Mouse (Mus musculus): ENCODE data around the gene Iqcm. TPM values are rescaled to one million over a fixed set of nuclear protein-coding genes. Genes with fewer than 3 reads are reported as not detected.

Gene Iqcm
- total and polyA plus RNA-seq, 2 experiments from 2014 or later: not detected

GRCm38 (mm10) chr8:75755596-75755995 lies 307.1 kb downstream of the Iqcm start:
- Histone ChIP-seq H3K4me3 (ENCODE audit: low read depth, low read length) (no peak overlapping the region), H3K9ac (replicated peaks; ENCODE audit: low read depth, low read length) (no peak overlapping the region)
- no peak for TF ChIP-seq CTCF (IDR thresholded peaks at IDR 0.05; ENCODE audit: low read depth)
- TF ChIP-seq EP300 (IDR thresholded peaks at IDR 0.05; ENCODE audit: low read depth): no peak

GRCm38 (mm10) chr8:75828468-75829132 lies 380.1 kb downstream of the Iqcm start:
- H3K4me2 ChIP-seq (ENCODE audit: low read depth, low read length): no peak overlapping the region
- H3K36me3 ChIP-seq (replicated peaks; ENCODE audit: control insufficient read depth, insufficient read depth, low read length): no peaks in the 10 kb centered on the region
- DNase-seq (ENCODE audit: low spot score) (no peak), ATAC-seq (ENCODE audit: insufficient read depth, low read depth) (no peak)
- WGBS: 61% methylated on average over 4 of the region's 4 CpGs
- no peaks in the 10 kb centered on the region for H3K9me3 ChIP-seq (replicated peaks; ENCODE audit: control insufficient read depth, low read length)
- H3K4me1 ChIP-seq (ENCODE audit: control insufficient read depth, insufficient read depth): no peaks in the 10 kb centered on the region
- no peaks in the 10 kb centered on the region for H3K27me3 ChIP-seq (ENCODE audit: control insufficient read depth, insufficient read depth, low read length)
- H3K9ac ChIP-seq (replicated peaks; ENCODE audit: low read depth, low read length): no peak overlapping the region
- TF ChIP-seq CTCF (IDR thresholded peaks at IDR 0.05; ENCODE audit: low read depth): no peak
- no peak for TF ChIP-seq EP300 (IDR thresholded peaks at IDR 0.05; ENCODE audit: low read depth)
- H3K27ac ChIP-seq (ENCODE audit: low read depth): no peak overlapping the region
- no peak overlapping the region for H3K4me3 ChIP-seq (ENCODE audit: low read depth, low read length)

More at GRCm38 (mm10) chr8:75755596-75755995, 307.1 kb downstream of the Iqcm start:
- 0 out of 2 replicates have a peak, but pooled peaks cover 3% of the 10 kb centered on the region for H3K9me3 ChIP-seq (replicated peaks; ENCODE audit: control insufficient read depth, low read length)
- no peak overlapping the region for H3K4me2 ChIP-seq (ENCODE audit: low read depth, low read length)
- H3K27me3 ChIP-seq (ENCODE audit: control insufficient read depth, insufficient read depth, low read length): no peaks in the 10 kb centered on the region
- H3K4me1 ChIP-seq (ENCODE audit: control insufficient read depth, insufficient read depth): no peaks in the 10 kb centered on the region
- ATAC-seq (ENCODE audit: insufficient read depth, low read depth) (no peak), DNase-seq (ENCODE audit: low spot score) (no peak)
- H3K27ac ChIP-seq (ENCODE audit: low read depth): no peak overlapping the region
- H3K36me3 ChIP-seq (replicated peaks; ENCODE audit: control insufficient read depth, insufficient read depth, low read length): no peaks in the 10 kb centered on the region

DNA sequence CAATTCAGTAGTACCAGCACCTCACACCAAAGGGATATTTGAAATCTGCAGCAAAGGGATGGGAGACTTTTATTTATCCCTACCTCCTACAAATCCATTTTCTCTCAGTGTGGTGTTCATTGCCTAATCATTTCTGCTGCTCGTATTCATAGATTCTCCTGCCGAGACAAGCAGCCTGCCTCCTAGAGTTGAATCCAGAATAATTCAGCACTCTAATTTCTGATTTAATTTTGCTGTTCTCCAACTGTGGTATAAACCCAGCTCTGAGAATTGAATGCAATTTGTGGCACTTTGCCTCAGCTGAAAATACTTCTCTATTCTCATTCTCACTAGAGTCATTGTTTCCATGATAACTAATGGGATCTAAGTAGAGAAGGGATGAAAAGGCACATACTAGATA lies 386.8 kb downstream of the Iqcm start:
- no peaks in the 10 kb centered on the region for H3K9me3 ChIP-seq (replicated peaks; ENCODE audit: control insufficient read depth, low read length)
- no peak for TF ChIP-seq CTCF (IDR thresholded peaks at IDR 0.05; ENCODE audit: low read depth)
- TF ChIP-seq EP300 (IDR thresholded peaks at IDR 0.05; ENCODE audit: low read depth): no peak
- ATAC-seq (ENCODE audit: insufficient read depth, low read depth) (no peak), DNase-seq (ENCODE audit: low spot score) (no peak)
- WGBS: 76% methylated on average over 2 of the region's 2 CpGs
- H3K36me3 ChIP-seq (replicated peaks; ENCODE audit: control insufficient read depth, insufficient read depth, low read length): no peaks in the 10 kb centered on the region
- H3K4me2 ChIP-seq (ENCODE audit: low read depth, low read length): no peak overlapping the region
- no peaks in the 10 kb centered on the region for H3K4me1 ChIP-seq (ENCODE audit: control insufficient read depth, insufficient read depth)
- no peaks in the 10 kb centered on the region for H3K27me3 ChIP-seq (ENCODE audit: control insufficient read depth, insufficient read depth, low read length)
- no peak overlapping the region for H3K9ac ChIP-seq (replicated peaks; ENCODE audit: low read depth, low read length)
- H3K27ac ChIP-seq (ENCODE audit: low read depth): no peak overlapping the region
- no peak overlapping the region for H3K4me3 ChIP-seq (ENCODE audit: low read depth, low read length)

- no peak overlapping the region for H3K9ac ChIP-seq (replicated peaks; ENCODE audit: low read depth, low read length)
- no peak overlapping the region for H3K27ac ChIP-seq (ENCODE audit: low read depth)
- H3K36me3 ChIP-seq (replicated peaks; ENCODE audit: control insufficient read depth, insufficient read depth, low read length): no peaks in the 10 kb centered on the region
- DNase-seq (ENCODE audit: low spot score) (no peak), ATAC-seq (ENCODE audit: insufficient read depth, low read depth) (no peak)
- H3K4me2 ChIP-seq (ENCODE audit: low read depth, low read length): no peak overlapping the region
- no peak for TF ChIP-seq CTCF (IDR thresholded peaks at IDR 0.05; ENCODE audit: low read depth)
- TF ChIP-seq EP300 (IDR thresholded peaks at IDR 0.05; ENCODE audit: low read depth): no peak
- no peak overlapping the region for H3K4me3 ChIP-seq (ENCODE audit: low read depth, low read length)
- no peaks in the 10 kb centered on the region for H3K9me3 ChIP-seq (replicated peaks; ENCODE audit: control insufficient read depth, low read length)
- 67% methylated on average over 15 of the region's 15 CpGs for WGBS
- H3K4me1 ChIP-seq (ENCODE audit: control insufficient read depth, insufficient read depth): no peaks in the 10 kb centered on the region
- no peaks in the 10 kb centered on the region for H3K27me3 ChIP-seq (ENCODE audit: control insufficient read depth, insufficient read depth, low read length)
Measured at GRCm38 (mm10) chr8:75917603-75918344, 469.3 kb downstream of the Iqcm start.

DNA sequence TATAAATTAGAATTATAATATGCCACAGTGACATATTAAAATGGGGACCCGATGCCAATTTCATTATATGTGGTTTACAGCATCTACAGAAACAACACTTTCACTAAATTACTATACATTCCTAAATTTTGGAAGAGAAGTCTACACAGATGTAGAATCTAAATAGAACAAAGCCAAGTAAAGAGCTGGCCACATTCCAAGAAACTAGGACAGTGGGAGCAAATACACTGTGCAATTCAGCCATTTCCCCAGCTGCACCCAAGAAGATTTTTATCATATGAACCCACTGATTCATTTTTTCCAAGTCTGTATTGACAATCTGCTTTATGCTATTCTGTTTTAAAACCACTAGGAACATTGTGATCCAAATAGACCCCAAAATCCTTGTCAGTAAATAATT lies 500.7 kb downstream of the Iqcm start:
- DNase-seq (ENCODE audit: low spot score): no peak
- Histone ChIP-seq H3K9ac (replicated peaks; ENCODE audit: low read depth, low read length) (no peak overlapping the region), H3K4me1 (ENCODE audit: control insufficient read depth, insufficient read depth) (no peaks in the 10 kb centered on the region), H3K9me3 (replicated peaks; ENCODE audit: control insufficient read depth, low read length) (no peaks in the 10 kb centered on the region), H3K4me3 (ENCODE audit: low read depth, low read length) (no peak overlapping the region), H3K27me3 (ENCODE audit: control insufficient read depth, insufficient read depth, low read length) (no peaks in the 10 kb centered on the region), H3K36me3 (replicated peaks; ENCODE audit: control insufficient read depth, insufficient read depth, low read length) (no peaks in the 10 kb centered on the region), H3K27ac (ENCODE audit: low read depth) (no peak overlapping the region), H3K4me2 (ENCODE audit: low read depth, low read length) (no peak overlapping the region)
- 63% methylated on average over 1 of the region's 1 CpGs for WGBS
- no peak for ATAC-seq (ENCODE audit: insufficient read depth, low read depth)
- no peak for TF ChIP-seq EP300 (IDR thresholded peaks at IDR 0.05; ENCODE audit: low read depth)
